Mouse (Mus musculus) frontal cortex, postnatal 36 days (tissue): Measurements from ENCODE around the gene Ifitm2.
"Not testable (repeated sequence)": the region's sequence is repeated elsewhere in the genome, so short reads cannot be mapped to it uniquely, and the experiment has no call there.

Experiments
- DNase-seq, 2 experiments: peaks; one replicate each; pipeline ENCODE4 v3.0.0; 2022; ENCODE audit warnings: low spot score in 2 of 2

Ifitm2 gene

DNA sequence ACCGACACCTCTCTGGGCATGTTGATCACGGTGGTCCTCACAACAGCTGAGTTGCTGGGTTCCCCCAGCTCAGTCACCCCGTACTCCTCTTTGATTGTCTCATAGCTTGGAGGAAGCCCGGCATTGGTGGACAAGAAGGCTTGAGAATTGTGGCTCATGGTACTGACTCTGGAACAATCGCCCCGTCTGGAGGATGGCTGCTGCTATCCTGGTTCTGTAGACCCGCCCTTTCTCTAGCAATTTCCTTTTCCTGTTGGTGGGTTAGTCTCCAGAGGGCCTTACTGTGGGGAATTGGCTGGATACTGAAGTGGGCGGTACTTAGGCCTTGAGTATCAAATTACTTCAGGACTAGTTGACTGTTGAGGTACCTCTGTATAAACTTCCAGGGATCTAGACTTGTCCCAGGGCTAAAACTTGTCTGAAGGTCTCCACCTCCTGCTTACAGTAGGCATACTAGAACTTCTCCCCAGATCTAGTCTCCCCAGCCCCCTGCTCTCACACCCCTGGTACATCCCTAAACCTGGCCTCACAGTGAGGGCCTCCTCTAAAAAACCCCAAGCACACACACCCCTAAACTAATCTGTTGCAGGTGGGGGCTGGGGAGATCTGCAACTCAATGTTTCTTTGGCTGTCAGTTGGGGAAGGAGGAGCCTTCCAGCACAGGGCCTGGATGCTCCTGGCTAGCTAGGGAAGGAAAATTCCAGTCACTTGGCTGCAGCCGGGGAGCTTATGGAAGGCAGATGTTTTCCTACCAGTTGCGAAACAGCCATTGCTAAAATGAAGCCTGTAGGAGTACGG, at the start of gene Ifitm2, which contains the start of gene Gm45717:
Gene Ifitm2 (minus strand): TSS at position 230 of the 798 bp plus-strand sequence.
Gene Gm45717 (minus strand): TSS at position 180 of the 798 bp plus-strand sequence.
- peak; percentile 47 to 60 for DNase-seq

DNA sequence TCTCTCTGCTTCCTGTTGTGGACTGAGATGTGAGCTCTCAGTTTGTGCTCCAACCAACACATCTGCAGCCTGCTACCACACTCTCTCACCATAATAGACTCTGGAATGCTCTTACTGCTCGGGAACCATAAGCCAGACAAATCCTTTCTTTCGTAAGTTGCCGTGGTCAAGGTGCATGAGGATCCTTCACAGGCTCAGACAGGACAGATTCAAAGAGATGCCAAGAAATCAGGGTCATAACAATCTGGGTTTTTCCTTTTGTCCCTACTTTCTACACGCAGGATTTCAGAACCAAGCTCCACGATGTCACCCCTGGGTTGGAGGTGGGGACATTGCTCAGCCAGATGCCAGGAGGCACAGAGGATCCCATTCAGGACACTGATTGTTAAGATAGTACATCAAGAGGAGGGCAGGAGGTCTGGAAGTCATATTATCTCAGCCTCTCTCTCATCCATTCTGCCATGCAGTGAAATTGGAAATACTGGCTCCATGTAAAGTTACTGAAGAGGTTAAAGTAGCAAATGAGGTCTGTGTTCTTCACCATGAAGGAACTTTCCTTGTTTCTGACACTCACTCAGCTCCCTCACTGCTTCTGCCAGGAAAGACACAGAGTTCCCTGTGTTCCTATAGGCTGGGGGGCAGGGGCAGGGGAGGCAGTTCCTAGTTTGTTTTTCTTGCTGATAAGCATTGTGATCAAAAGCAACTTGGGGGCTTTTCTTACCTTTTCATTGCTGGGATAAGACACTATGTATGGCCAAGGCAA, 47.6 kb upstream of the Ifitm2 start:
- DNase-seq = no peak

DNA sequence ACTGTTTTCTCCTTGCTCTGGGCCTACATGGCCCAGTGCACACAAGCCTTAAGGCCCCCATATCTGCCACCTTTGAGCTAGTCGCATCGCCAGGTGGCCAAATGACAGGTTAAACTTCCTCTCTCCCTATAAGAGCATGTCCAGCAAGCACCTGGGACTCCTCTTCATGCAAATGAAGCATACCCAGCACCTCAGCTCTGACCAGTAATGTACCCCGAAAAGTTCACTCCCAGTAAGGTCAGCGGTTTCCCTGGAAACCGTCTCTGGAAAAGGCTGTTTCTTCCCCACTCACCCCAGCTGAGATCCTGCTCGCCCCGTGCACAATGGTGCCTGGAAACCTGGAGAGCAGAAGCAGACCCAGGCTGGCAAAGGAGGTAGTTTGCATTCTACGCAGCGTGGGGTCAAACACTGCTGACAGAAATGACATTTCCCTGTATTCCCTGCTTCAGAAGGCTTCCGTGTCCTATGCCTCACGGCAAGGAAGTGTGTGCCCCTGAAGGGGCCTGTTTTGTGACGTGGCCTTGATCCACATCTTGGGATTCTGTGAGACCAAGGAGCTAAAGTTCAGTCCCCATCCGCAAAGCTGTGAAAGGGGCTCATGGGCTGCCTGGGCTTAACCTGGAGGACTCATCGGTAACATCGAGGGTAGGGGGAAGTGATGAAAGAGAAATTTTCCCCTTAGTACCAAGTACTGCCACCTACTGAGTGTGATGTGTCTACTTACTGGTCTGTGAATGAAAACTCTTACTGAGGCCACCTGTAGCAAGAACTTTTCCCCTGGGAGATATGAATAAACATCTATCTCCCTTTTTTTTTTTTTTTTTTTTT, 45.3 kb upstream of the Ifitm2 start:
- no peak for DNase-seq

DNA sequence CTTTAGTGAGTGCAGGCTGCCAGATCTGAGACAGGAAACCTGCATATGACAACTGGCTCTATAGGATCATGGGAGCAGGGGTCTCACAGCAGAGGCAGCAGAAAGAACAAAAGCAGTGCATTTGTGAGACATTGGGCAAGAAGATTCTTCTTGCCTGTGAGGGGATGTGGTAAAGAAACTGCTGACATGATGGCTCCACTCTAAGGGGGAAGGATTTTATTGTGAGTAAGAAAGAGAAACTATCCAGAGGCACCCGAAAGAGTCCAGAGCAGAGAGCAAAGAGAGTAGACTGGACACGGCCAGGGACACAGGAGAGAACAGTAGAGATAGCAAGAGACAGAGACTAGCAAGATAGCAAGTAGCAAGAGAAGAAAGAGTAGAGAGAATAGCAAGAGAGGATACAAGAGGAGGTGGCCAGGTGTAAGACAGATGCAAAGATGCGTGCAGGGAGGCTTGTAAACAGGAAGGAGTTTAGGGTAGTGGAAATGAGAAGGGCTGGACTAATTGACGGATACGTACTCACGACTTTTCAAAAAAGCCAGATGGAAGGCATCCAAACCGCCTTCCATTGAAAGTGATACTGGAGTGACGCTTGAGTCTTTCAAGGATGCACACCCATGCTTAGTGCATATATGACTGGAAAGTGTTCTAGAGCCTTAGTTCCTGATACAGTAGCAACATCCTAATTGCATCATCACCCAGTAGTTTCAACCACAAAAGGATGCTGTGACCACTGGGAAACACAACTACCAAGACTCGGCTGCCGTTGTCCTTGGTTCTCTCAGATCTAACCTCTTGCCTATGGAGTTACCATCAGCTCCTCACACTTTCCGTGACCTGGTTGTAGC, 43.3 kb upstream of the Ifitm2 start:
- no peak for DNase-seq

DNA sequence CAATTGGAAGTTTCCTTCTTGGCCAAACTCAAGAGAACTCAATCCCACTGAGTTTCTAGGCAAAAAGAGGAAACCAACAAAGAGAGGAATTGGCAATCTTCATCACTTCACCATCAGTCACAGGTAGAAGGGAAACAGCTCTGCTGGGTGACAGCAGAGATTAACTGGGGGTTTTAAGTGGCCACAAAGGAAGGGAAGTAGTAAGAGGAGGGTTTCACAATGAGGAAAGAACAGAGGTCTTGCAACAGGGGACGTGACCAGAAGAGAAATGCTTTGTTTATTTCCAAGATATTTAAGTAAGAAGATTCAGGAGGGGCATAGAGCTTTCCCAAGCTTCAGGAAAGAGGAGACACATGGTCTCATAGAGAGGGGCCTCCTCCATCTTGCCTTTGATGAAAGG, 42.0 kb upstream of the Ifitm2 start:
- no peak for DNase-seq

DNA sequence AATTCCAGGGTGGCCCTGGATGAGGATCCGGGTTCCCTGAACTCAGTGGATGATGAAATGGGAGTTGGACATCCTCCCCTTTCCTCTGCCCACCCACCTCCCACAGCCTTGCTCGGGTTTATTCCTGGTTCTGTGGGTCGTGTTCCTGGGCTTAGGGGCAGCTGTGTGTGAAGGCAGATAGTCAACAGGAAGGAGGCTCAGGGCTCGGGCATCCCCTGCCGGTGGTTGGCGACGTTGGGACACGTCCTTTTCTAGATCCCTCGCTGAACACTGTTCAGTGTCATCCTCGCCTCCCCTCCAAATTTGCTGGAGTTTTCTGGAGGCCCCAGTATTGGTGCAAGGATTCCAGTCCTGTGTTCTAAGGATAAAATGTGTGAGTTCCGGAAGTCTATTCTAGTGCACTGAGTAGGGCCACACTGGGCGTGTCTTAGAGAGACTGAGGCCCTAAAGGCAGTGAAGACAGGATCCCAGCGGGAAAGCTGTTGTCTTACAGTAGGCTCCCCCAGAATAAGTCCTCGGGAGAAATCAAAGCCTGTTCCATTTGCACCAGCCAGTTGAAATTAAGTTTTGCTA, 35.4 kb upstream of the Ifitm2 start:
- no peak for DNase-seq

DNA sequence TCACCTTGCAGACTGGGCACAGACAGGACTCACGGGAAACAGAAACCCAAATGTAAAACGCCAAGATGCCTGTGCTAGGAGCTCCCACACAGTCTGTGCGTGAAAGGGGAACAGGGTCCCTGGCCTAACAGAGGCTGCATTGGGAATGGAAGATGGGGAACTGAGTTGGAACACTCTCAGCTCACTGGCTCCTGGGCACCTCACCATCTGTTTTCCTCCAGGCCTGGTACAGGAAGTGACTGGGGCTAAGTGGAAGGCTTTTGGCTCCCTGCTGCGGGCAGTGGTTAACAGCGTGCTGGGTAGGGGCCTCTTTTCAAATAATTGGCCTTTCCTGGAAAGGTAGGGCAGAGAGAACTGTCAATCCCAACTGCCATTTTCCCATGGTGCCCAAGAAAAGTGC, 34.8 kb upstream of the Ifitm2 start:
- DNase-seq = no peak

DNA sequence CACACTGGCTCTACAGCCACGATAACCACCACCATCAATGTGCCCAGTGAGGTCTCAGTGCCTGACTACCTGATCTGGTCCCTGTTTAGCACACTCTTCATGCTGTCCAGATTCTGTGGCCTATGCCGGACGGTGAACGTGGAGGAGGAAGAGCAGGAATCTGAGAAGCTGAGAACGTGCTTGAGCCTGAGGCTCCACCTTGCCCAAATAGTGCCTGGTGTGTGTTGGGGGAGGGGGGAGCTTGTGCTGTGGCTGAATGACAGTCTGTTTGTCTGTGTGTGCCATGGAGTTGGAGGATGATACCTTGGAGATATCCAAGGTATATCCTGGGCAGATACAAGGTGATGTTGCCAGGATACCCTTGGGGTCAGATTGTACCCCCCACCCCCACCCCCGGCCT, 34.4 kb upstream of the Ifitm2 start:
- no peak for DNase-seq

DNA sequence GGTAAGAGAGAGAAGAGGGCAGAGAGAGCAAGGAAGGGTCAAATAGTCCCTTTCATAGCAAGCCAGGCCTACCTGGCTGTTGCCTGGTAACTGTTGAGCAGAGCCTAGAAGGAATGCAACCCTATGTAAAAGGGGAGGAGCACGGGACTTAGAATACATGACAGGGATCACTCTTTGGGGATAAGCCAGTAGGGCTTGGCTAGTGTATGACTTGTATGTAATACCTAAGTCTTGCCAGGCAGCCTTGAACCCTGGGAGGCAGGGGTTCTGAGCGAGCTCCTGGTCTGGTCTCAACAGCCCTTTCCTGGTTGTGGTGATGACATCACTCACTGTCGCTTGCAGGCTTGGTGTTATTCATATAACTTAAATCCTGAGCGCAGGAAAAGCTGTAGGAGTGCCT, 33.2 kb upstream of the Ifitm2 start:
- DNase-seq = no peak

DNA sequence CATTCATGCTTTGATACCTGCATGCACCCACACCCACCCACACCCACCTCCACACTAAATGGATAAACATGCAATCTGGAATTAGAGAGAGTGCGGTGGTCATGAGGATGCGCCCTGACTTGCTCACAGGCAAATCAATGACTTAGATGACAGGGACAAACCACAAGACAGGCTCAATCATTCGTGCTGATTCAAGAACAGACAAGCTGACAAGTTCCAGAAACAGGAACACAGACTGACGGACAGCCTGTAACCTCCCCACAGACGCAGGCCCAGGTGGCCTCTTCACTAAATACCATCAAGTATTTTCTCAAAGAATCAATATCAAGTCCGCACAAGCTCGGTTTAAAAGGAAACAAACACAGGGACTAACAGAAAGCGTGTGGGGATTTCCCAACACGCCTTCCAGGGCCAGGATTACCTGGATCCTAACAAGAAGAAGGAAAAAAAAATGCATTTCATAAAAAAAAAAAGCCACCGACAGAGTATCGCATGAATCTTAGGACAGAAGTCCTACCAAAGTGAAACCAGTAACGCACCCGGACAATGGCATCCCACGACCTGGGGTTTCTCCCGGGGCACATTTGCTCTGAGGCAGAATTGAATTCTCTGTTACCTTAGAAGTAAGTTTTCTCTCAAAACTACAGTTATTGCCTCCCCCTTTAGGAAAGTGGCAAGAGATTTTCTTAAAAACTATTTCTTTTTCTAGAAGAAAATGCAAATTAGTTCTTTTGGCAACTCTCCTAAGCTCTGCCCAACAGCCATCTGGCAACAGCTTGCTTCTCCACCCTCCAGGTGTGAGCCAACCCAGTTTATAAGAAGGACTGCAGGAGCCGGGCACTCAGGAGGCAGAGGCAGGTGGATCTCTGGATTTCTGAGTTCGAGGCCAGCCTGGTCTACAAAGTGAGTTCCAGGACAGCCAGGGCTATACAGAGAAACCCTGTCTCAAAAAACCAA, 31.7 kb upstream of the Ifitm2 start:
- peak; percentile 29 to 69 for DNase-seq

DNA sequence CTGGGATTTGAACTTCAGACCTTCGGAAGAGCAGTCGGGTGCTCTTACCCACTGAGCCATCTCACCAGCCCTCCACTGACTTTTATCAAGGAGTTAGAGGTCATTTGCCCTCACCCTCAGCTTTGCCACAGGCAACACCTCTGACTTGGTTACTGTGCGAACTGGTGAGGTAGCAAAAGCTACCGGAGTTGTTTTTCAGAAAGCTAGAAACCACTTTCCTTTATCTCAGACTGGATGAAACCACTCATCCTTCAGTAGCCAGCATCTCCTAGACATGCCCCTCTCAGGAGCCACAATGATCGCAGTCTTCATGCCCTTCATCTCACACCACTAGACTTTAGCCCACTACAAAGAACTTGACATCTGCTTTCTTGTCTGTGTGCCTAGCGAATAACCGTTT, 27.2 kb upstream of the Ifitm2 start:
- no peak for DNase-seq

DNA sequence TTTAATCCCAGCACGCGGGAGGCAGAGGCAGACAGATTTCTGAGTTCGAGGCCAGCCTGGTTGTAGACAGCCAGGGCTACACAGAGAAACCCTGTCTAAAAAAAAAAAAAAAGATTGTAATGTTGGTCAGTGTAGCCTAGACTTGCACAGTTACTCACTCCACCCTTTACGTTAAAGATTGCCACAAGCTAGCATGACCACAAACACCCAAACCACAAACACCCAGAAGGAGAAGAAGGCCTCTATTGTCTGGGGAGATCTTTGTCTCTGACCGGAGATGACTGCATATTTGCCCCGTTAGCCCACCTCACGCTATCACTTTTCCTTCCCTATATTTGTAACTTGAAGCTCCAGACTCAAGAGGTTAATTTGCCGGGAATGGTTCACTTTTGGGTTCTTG, 25.9 kb upstream of the Ifitm2 start:
- no peak for DNase-seq

DNA sequence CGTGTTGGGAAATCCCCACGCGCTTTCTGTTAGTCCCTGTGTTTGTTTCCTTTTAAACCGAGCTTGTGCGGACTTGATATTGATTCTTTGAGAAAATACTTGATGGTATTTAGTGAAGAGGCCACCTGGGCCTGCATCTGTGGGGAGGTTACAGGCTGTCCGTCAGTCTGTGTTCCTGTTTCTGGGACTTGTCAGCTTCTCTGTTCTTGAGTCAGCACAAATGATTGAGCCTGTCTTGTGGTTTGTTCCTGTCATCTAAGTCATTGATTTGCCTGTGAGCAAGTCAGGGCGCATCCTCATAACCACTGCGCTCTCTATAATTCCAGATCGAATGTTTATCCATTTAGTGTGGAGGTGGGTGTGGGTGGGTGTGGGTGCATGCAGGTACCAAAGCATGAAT, 20.9 kb upstream of the Ifitm2 start:
- DNase-seq = not testable (repeated sequence)

DNA sequence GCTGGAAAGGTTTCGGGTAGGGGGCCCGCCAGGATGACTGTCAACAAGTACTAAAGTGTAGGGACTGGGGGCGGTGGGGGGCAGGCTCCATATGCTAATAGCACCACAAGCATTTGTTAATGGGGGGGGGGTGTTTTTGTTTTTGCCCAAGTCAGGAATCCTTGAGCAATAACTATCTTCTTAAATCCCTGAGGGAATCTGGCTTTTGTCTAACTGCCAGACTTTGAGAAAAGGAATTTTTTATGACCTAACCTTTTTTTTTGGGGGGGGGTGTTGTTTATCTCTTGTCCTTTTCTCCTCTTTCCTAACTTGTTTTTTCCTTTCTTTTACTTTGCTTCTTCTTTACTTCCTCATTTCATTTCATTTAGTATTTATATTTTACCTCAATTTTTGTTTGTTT, 19.7 kb upstream of the Ifitm2 start:
- no peak for DNase-seq

DNA sequence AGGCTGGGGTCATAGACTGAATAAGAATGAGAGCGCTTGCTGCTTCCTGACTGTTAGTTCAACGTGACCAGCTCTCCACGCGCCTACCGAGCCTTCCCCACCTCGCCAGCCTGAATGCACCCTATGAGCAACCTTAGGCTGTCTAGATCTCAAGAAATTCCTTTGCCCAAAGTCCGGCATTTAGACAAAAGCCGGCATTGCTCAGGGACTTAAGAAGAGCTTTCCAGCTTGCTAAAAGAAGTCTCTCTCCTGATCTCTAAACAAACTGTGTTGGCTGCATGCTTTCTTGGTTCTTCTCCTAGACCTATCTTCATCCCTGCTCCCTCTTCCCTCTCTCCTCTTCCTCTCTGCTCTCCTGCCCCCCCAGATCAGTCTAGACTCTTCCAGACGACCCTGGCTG, 19.2 kb upstream of the Ifitm2 start:
- no peak for DNase-seq

DNA sequence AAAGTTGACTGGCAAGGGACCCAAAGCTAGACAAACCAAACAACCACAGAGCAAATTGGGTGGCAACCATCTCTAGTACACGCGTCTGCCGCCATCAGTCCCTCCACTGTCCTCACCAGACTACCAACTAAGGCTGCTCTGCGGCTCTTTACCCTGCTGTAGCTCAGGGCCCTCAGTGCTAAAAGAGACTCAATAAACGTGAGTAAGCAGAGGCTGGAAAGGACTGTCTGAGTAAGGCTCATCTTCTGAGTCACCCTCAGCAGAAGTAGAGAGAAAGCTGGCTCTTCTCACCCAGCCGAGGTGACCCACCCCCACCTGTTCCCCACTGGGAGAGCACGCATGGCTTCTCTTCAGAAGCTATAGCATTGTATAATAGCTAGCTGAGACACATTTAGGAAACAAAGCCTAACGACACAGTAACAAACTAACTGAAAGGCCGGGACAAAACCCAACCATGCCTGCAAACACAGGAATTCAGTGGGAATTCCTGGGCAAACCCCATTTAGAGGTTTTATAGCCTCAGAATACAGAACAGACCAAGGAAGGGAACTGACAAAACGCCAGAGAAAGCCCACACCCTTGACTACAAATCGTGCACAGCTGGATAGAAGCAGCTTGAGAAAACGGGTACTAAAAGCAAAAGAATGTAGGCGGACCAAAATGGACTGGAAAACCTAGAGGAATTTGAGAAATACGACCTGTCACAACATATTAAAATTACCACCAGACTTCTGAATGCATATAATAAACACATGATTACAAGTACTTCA, 17.8 kb upstream of the Ifitm2 start:
- no peak for DNase-seq

DNA sequence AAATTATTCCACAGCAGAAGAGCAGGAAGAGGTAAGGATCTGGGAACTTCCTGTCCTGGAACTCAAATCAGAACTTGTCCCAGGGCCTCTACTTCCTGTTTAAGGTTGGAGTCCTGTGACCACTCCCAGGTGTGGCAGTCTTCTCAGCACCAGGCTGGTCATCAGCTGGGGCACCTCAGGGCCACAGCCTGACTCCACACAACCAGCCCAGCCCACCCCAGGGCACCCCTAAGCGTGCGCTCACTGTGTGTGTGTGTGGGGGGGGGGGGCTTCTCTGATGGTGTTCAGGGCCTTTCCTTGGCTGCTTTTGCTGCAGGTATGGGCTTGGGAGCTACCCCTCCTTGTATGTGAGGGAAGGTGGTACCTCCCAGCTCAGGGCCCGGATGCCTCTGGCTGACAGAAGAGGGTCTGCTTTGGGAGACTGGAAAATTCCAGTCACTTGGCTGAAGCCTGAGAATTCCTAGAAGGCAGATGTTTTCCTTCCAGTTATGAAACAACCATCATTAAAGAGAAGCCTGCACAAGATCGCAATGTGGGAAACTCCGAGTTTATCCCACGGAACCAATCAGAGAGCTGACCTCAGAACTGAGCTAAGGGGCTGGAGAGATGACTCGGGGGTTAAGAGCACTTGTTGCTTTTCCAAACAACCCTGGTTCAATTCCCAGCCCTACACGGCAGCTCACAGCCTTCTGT, 15.8 kb upstream of the Ifitm2 start:
- DNase-seq = no peak

DNA sequence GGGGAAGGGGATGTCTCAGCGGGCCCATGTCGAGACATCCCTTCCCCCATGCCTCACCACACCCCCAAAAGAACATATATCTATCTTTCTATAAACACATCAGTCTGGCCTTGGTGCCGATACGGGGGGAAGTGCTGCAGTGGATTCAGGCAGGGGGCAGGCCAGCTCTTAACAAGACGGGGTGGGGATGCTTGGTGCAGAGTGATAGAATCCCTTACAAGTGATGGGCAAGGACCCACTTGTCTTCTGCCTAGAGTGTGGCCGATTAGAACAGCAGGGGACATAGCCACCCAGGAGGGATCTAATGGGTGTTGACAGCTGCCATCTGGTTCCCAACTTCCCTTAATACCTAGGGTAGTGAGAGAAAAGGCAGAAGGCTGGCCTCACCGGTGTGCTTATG, 15.1 kb upstream of the Ifitm2 start:
- DNase-seq = no peak
